Mouse (Mus musculus) stomach, postnatal 0 days (tissue): ENCODE results near the gene Nf1. TPM values are rescaled to one million over a fixed set of nuclear protein-coding genes. Genes with fewer than 3 reads are reported as not detected.

Experiments used
- ATAC-seq: fragments of 200-750 bp; cut with Nextera tagmentation; 2 replicates; pipeline ENCODE4 v1.8.0; 2017; ENCODE audit not compliant: low FRiP score, low TSS enrichment
- DNase-seq: peaks from one replicate; pipeline ENCODE4 v3.0.0-alpha.2; 2016; ENCODE audit warnings: low spot score
- H3K27ac ChIP-seq: fragments of 300-500 bp; sonication (generic); replicated peaks from 2 replicates; pipeline ENCODE4 v1.5.1; 2014; ENCODE audit warnings: mild to moderate bottlenecking, control low read depth
- H3K27me3 ChIP-seq: fragments of 300-500 bp; sonication (generic); 2 replicates; pipeline ENCODE4 v1.6.1; 2014; ENCODE audit warnings: low read length; ENCODE audit not compliant: control insufficient read depth, insufficient read depth
- H3K36me3 ChIP-seq: fragments of 300-500 bp; sonication (generic); 2 replicates; pipeline ENCODE4 v1.6.1; 2014; ENCODE audit warnings: low read length, mixed read lengths; ENCODE audit not compliant: control insufficient read depth, insufficient read depth
- H3K4me1 ChIP-seq: fragments of 300-500 bp; sonication (generic); replicated peaks from 2 replicates; pipeline ENCODE4 v1.6.1; 2014; ENCODE audit warnings: antibody characterized with exemption; ENCODE audit not compliant: control insufficient read depth, insufficient read depth
- H3K4me2 ChIP-seq: fragments of 300-500 bp; sonication (generic); replicated peaks from 2 replicates; pipeline ENCODE4 v1.6.1; 2014; ENCODE audit warnings: low read depth, mild to moderate bottlenecking, control low read depth, moderate library complexity
- H3K4me3 ChIP-seq: fragments of 300-500 bp; sonication (generic); 2 replicates; pipeline ENCODE4 v1.5.1; 2014; ENCODE audit warnings: low read depth, low read length, control low read depth
- H3K9ac ChIP-seq: fragments of 300-500 bp; sonication (generic); 2 replicates; pipeline ENCODE4 v1.6.1; 2014; ENCODE audit warnings: mild to moderate bottlenecking, low read length, control low read depth, mixed read lengths
- H3K9me3 ChIP-seq: fragments of 300-500 bp; sonication (generic); 2 replicates; pipeline ENCODE4 v1.6.1; 2016; ENCODE audit warnings: low read length; ENCODE audit not compliant: control insufficient read depth
- CTCF ChIP-seq: IDR thresholded peaks from 2 replicates; pipeline ENCODE4 v1.5.1; 2016; ENCODE audit warnings: antibody characterized with exemption, low read depth, mild to moderate bottlenecking, moderate library complexity
- EP300 ChIP-seq: optimal IDR thresholded peaks from 2 replicates; pipeline ENCODE3; 2016; ENCODE audit warnings: antibody characterized with exemption
- WGBS: fragments of 180-500 bp; shearing (Covaris S2); extraction: QIAGEN DNeasy Blood & Tissue Kit; methylation state at CpG from one replicate; pipeline ENCODE4 v1.1.7; 2014; 5-methylcytosine and 5-hydroxymethylcytosine counted together
- polyA plus RNA-seq: library from polyadenylated mRNA; unstranded; fragments of >200 nt; fragmentation: Nextera tagmentation; extraction: Ambion mirVana; gene quantifications from 2 replicates; pipeline ENCODE4 v1.2.1, GENCODE M21; 2015

The Nf1 gene
- polyA plus RNA-seq, 1 experiment from 2014 or later, result 3.2 TPM

DNA sequence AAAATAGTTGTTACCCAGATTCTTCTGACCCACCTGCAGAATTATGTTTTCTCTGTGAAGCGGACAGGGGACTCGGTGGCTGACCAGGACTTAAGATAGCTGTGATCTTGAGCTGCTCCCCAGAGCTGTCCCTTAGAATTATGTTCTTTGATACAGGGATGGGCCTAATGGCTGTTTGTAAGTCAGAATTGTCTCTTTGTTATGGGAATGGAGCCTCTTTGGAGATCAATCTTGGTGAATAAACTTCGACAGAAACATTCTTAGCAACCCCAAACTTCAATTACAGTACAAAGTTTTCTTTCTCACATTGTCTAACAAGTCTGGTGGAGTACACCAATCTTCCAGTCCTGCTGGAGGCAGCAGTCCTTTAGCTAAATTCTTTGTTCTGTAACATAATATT lies 25.5 kb downstream of the Nf1 start:
- ATAC-seq, result no peak
- no peak overlapping the region for H3K27ac ChIP-seq
- H3K9me3 ChIP-seq, result no peaks in the 10 kb centered on the region
- no peaks in the 10 kb centered on the region; the same call in 1 of the 2 replicates for H3K36me3 ChIP-seq
- H3K4me3 ChIP-seq, result no peak overlapping the region
- 88% methylated on average over 3 of the region's 3 CpGs for WGBS
- no peak for DNase-seq
- no peak for TF ChIP-seq CTCF
- no peak for TF ChIP-seq EP300
- H3K4me2 ChIP-seq, result no peak overlapping the region
- no peaks in the 10 kb centered on the region for H3K4me1 ChIP-seq
- H3K27me3 ChIP-seq, result no peaks in the 10 kb centered on the region
- no peak overlapping the region for H3K9ac ChIP-seq

DNA sequence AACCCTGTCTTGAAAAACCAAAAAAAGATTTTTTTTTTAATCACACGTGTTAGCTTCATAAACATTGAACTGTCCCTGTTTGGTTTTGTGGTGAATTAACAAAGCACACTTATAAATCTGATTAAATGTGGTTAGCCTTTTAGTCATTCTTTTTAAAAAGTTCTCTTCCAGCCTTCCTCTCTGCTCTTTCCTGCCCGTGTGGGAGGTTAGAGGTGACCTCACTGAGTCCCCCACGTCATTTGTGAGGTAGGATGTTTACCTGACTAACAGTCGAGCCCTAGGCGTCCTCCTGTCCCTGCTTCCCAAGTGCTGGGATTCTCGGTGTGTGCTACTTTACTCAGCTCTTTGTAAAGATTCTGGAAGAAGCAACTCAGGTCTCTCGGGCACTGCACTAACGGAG lies 26.8 kb downstream of the Nf1 start:
- no peaks in the 10 kb centered on the region; the same call in 1 of the 2 replicates for H3K36me3 ChIP-seq
- H3K4me2 ChIP-seq, result no peak overlapping the region
- H3K27me3 ChIP-seq, result no peaks in the 10 kb centered on the region
- no peaks in the 10 kb centered on the region for H3K9me3 ChIP-seq
- no peak for TF ChIP-seq EP300
- no peak for TF ChIP-seq CTCF
- DNase-seq (peak; percentile 34), ATAC-seq (0 out of 2 replicates have a peak, but pooled peaks have one; percentile 57)
- no peak overlapping the region for H3K4me3 ChIP-seq
- no peak overlapping the region for H3K9ac ChIP-seq
- WGBS, result 32% methylated on average over 8 of the region's 8 CpGs
- H3K27ac ChIP-seq, result no peak overlapping the region
- no peaks in the 10 kb centered on the region for H3K4me1 ChIP-seq

DNA sequence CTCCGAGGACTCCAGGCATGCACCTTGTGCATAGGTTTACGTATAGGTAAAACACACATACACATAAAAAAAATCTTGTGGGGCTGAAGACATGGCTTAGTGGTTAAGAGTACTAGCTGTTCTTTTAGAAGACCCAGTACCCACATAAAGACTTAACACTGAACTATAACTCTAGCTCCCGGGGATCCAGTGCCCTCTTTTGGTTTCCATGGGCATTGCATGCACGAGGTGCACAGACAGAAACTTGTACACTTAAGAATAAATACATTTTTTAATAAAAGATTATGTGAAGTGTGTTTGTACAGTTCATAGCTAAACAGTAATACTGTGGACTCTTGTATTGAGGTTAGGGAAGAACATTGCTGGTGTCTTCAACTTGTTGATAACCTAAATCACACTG lies 33.5 kb downstream of the Nf1 start:
- WGBS, result 96% methylated on average over 4 of the region's 4 CpGs
- no peaks in the 10 kb centered on the region for H3K36me3 ChIP-seq
- no peaks in the 10 kb centered on the region for H3K27me3 ChIP-seq
- ATAC-seq (no peak), DNase-seq (no peak)
- H3K9ac ChIP-seq, result no peak overlapping the region
- H3K4me3 ChIP-seq, result no peak overlapping the region
- H3K9me3 ChIP-seq, result no peaks in the 10 kb centered on the region
- no peak overlapping the region for H3K27ac ChIP-seq
- TF ChIP-seq CTCF (peak; percentile 43), EP300 (no peak)
- H3K4me1 ChIP-seq, result no peaks in the 10 kb centered on the region
- no peak overlapping the region for H3K4me2 ChIP-seq

DNA sequence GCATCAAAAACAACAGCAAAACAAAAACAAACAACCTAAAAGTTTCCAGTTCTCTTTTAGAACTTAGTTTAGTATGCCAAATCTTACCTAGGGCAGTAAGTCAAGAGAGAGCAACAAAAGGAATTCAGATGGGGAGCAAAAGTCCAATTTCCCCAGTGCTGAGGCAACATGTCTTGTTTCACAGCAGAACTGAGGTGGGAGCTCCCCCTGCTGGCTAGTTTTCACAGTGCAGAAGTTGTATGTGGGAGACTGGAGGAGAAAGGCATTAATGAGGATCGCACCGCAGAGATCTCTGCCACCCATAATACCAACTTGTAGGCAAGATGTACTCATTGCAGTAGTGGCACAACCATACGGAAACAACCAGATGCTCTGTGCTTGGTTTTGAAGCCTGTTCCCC lies 58.8 kb downstream of the Nf1 start:
- WGBS, result 52% methylated on average over 3 of the region's 3 CpGs
- ATAC-seq (0 out of 2 replicates have a peak, but pooled peaks have one; percentile 68), DNase-seq (peak; percentile 91)
- Histone ChIP-seq H3K9ac (no peak overlapping the region), H3K4me1 (no peaks in the 10 kb centered on the region), H3K27ac (no peak overlapping the region), H3K4me2 (no peak overlapping the region), H3K4me3 (no peak overlapping the region), H3K36me3 (no peaks in the 10 kb centered on the region), H3K9me3 (no peaks in the 10 kb centered on the region), H3K27me3 (no peaks in the 10 kb centered on the region)
- TF ChIP-seq CTCF (peak; percentile 98), EP300 (no peak)

GRCm38 (mm10) chr11:79403625-79404319 lies 64.3 kb downstream of the Nf1 start:
- Histone ChIP-seq H3K4me1 (no peaks in the 10 kb centered on the region), H3K36me3 (no peaks in the 10 kb centered on the region), H3K27ac (no peak overlapping the region), H3K9me3 (no peaks in the 10 kb centered on the region), H3K4me3 (no peak overlapping the region), H3K27me3 (no peaks in the 10 kb centered on the region), H3K4me2 (no peak overlapping the region), H3K9ac (no peak overlapping the region)
- TF ChIP-seq EP300, result no peak
- TF ChIP-seq CTCF, result no peak
- WGBS, result 83% methylated on average over 6 of the region's 6 CpGs
- ATAC-seq (peak; percentile 49; the same call in 1 of the 2 replicates), DNase-seq (no peak)

DNA sequence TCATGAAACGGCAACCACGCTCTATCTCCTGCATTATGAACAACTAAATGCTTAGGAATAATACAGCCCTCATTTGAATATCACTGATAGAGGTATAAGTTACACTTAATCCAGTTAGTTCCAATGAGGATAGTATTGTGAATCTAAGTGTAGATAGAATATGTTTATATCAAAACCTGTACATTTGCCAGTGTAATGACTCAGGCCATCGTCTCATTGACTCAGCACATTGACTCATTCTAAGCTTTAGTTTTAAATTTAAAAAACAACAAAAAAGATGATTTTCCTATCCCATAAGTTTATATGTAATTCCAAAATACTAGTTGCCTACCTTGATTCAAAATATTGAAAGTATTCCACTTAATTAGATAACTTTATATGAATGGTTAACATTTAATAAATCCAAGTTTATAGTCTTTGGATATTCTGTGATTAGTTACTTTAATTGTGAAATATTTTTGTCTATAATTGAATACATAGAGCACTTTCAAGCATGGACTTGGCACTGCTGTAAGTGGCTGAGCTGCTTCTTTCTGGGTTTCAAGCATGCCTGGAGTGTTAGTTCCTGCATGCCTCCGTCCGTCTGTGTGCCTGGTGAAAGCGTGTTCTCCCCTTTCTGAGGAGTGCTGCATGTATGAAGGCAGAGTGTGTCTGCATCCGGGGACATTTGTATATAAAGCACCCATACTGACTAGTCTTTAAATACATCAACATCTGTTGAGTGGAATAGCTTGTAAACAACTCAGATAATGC lies 74.4 kb downstream of the Nf1 start:
- H3K4me1 ChIP-seq, result no peaks in the 10 kb centered on the region
- H3K9ac ChIP-seq, result no peak overlapping the region
- no peaks in the 10 kb centered on the region for H3K27me3 ChIP-seq
- no peak overlapping the region for H3K4me2 ChIP-seq
- H3K9me3 ChIP-seq, result no peaks in the 10 kb centered on the region
- no peak overlapping the region for H3K4me3 ChIP-seq
- ATAC-seq (no peak), DNase-seq (no peak)
- WGBS, result 83% methylated on average over 7 of the region's 7 CpGs
- no peak for TF ChIP-seq EP300
- TF ChIP-seq CTCF, result no peak
- no peak overlapping the region for H3K27ac ChIP-seq
- H3K36me3 ChIP-seq, result no peaks in the 10 kb centered on the region
